Mouse (Mus musculus): ENCODE measurements at regions not wholly inside any gene's neighbourhood (a gene's known extent, or its start where the extent isn't known, plus 50 kb on each side); places are given as distances from the start of the nearest gene placed in this dataset.
"Not testable (repeated sequence)": the region's sequence is repeated elsewhere in the genome, so short reads cannot be mapped to it uniquely, and the experiment has no call there.

DNA sequence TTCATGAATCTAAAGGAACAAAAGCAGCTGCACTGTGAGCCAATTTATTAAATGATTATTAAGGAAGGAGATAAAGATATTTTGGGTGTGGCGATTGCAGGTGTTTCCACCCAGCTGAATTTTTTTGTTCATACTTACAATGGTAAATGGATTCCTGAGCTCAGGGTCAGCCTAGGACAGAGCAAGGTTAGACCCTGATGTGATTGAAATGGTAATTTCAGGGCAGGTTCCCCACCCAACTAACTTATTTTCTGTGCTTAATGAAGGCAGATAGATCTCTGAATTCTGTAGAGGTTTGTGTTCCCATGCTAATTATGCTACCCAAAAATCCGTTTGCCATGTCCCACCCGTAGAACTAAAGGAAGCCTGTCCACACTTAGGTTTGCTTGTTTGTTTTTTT is 258.8 kb upstream of the St6gal2 start:
- CTCF ChIA-PET: no interaction called here

DNA sequence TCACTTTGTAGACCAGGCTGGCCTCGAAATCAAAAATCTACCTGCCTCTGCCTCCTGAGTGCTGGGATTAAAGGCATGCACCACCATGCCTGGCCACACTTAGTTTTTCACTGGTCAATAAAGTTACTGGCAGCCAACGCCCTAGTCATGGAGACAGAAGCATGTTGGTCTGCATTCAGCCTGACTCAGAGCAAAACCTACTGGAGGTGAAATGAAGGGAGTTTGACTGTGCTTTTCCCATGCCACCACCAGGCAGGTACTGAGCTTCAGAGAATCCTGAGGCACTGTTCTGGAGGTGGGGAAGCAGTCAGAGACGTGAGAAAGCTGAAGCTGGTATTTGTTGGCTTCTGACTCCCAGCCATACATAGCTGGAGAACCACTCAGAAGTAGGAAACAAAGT is 258.4 kb upstream of the St6gal2 start:
- POLR2A ChIA-PET: no interaction called here

More for the DNA sequence above, 258.8 kb upstream of the St6gal2 start:
- POLR2A ChIA-PET: no interaction called here

GRCm38 (mm10) chr17:55206585-55206984 is 238.6 kb upstream of the St6gal2 start:
- ChIA-PET POLR2A (no interaction called here), CTCF (no interaction called here)

More for the DNA sequence above, 258.4 kb upstream of the St6gal2 start:
- CTCF ChIA-PET: no interaction called here

DNA sequence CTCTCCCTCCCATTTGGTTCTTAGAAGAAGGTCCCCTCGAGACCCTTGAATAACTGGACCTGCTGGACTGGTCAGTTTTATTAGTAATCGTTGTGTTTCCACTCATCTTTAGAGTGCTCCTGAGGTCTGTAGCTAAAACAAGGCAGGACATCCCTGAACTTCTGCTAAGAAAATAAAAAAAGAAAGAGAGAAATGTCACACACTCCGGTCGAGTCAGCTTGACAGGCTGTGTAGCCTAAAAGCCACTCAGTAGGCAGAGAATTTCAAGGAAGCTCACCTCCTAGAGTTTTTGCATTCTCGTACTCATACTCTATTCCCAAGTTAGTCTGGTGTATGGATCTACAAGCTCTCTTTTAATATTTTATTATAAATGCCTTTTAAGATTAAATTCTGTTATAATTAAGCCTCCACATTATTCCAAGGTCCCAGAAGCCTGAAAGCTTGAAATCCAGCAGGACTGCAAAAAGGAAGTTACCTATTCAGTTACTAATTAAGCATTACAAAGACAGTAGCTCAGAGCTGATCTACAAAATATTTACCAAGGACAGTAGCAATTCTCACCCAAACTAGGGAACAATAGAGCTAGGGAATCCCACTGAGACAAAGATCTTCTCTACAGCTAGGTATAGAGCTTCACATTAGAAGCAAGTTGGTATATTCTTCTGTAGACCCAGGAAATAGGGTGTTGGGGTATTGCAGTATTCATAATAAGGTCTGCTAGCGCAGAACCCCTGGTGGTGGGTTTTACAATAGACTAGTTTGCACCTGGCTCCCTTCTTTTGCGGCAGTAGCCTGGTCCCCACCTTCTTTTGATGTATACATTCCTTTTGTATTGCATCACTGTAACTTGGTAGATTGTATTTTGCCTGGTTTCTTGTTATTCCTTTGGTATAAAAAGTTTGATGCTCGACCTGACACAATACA is 226.7 kb upstream of the St6gal2 start:
- POLR2A ChIA-PET, CTCF ChIA-PET: not testable (repeated sequence)

GRCm38 (mm10) chr17:55224058-55224457 is 221.1 kb upstream of the St6gal2 start:
- CTCF ChIA-PET: no interaction called here
- POLR2A ChIA-PET: no interaction called here

- ChIA-PET POLR2A (no interaction called here), CTCF (no interaction called here)
These were observed 210.9 kb upstream of the St6gal2 start for GRCm38 (mm10) chr17:55234262-55234661.

DNA sequence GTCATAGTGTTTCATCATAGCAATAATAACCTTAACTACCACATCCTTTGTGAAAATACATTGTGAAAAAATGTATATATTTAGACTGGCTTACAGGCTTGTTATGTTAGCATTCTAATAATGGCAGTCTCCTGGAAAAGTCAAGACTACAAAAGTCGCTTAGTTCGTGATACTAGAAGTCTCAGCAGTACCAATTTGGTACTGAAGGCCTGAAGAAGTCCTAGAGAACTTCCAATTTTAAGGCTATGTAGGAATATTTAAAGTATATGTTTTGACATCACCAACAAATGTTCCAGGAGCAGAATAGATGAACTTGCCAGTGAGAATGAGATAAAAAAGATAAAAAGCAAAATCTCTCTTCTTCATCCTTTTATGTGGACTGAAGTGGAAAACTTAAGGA is 182.5 kb upstream of the St6gal2 start:
- ChIA-PET POLR2A (no interaction called here), CTCF (no interaction called here)

GRCm38 (mm10) chr17:55276541-55276940 is 168.6 kb upstream of the St6gal2 start:
- ChIA-PET CTCF (no interaction called here), POLR2A (no interaction called here)

DNA sequence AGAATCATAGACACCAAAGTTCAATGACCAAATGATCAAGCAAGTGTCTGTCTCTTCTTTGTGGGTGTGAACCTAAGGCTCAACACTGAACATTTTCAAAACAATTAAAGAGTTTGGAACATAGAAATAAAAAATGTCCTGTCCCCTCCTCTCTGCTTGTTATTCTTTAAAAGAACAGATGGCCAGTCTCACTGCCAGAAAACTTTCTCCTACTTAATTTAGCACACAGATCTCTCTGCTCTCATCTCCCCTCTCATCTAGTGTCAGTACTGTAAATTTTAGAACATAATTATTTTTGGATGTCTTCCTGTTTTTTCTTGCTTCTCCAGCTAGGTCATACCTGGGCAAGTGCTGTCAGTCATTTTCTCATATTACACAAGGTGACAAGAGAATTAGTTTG is 163.9 kb upstream of the St6gal2 start:
- POLR2A ChIA-PET: no interaction called here
- CTCF ChIA-PET: no interaction called here

DNA sequence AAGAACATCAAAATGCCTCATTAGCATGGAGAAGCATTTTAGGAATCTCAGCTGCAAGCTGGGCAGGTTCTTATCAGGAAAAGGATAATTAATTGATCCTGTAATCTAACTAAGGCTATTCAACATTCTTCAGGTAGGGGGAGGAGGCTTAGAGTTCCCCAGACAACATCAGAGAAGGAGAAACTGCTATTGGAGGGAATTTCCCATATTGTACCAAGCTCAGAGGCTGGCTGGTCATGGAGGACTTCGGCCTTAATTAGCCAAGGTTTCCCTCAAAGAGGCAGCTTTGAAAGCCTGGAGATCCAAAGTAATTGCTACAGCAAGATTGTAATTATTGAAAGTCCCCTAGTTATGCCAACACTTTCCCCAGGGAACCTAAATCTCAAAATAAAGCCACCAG is 156.6 kb upstream of the St6gal2 start:
- ChIA-PET POLR2A (no interaction called here), CTCF (no interaction called here)

DNA sequence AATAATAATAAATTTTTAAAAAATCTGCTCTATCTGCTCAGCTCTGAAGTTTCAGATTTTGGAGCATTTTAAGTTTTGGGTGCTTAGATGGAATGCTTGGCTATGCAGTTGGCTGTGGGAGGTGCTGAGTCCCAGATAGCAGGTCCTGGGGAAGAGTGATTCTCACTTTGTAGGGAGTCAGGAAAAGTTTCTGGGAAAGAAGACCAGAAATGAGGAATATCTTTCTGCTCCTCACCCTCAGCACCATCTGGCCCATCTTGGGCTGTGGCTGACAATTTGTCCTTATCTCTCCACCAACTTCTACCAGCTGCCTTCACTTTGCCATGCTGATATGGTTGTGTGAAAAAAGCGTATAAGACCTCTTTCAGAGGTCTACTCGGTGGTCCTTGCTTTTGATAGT is 152.5 kb upstream of the St6gal2 start:
- ChIA-PET CTCF (no interaction called here), POLR2A (no interaction called here)

DNA sequence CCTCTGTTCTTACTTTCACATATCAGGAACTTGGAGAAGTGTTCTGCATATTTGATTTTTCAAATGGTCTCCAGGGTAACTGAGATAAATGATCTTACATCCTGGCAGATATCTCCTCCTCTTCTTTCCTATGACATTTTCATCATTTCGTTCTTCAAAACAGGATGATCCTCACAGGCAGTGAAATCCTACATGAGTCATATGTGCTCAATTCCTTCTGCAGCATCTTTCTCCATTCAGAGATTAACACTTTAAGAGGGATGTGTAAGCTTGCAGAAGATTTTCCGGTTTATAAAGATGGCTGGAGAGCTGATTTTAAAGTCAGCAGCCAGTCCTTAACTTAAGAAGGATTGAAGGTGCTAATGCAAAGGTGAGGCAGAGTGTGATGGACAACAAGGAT is 148.5 kb upstream of the St6gal2 start:
- CTCF ChIA-PET: no interaction called here
- POLR2A ChIA-PET: no interaction called here

DNA sequence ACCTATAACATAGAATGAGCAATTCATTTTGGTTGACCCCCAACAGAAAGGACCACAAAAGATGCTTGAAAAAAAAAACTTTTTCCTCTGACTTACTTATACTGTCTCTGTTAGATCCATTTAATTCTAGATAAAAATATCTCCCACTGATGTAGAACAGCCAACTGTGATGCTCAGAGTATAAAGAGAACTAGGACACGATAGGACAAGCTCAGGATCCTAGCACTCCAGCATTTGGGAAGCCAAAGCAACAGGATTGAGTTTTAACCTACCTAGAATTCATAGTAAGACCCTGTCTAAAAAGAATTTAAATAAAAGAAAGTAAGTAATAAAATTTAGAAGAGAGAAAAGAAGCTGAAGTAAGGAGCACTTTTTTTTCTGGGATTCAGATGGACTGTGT is 146.3 kb upstream of the St6gal2 start:
- ChIA-PET POLR2A (no interaction called here), CTCF (no interaction called here)

- POLR2A ChIA-PET: no interaction called here
- CTCF ChIA-PET: no interaction called here
These were observed 124.2 kb upstream of the St6gal2 start for GRCm38 (mm10) chr17:55320959-55321358.

DNA sequence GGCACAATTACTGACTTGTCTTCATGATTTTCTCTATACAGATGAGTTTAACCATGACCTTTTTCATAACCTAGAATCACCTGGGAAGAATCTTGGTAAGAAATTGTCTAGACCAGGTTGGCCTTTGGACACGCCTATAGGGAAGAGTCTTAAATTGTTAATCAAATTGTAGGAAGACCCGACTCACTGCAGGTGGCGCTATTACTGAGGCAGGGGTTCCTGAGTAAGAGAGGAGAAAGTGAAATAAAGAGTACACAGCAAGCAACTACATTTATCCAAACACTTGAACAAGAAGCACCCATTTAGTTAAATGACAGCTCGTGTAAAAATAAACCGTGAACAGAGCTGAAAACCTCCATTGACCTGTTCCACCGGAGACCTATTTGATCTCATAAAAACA is 85.9 kb upstream of the St6gal2 start:
- ChIA-PET POLR2A (no interaction called here), CTCF (no interaction called here)

- ChIA-PET CTCF (interaction anchor here in 1 of 4 experiments (0.6 kb wide), 1 partner anchor 725 kb away, joined by 5 read pairs; no protein-coding TSS in a partner anchor), POLR2A (no interaction called here)
These were observed 78.1 kb upstream of the St6gal2 start for GRCm38 (mm10) chr17:55367064-55367463.

GRCm38 (mm10) chr17:55367464-55368207 is 77.5 kb upstream of the St6gal2 start:
- ChIA-PET CTCF (interaction anchor here in 1 of 4 experiments (0.6 kb wide), 1 partner anchor 725 kb away, joined by 5 read pairs; no protein-coding TSS in a partner anchor), POLR2A (no interaction called here)

Data from embryonic stem cell, embryonic (primary cell).